Mouse (Mus musculus): ENCODE measurements around the gene Zfp932.
"Not testable (repeated sequence)": the region's sequence is repeated elsewhere in the genome, so short reads cannot be mapped to it uniquely, and the experiment has no call there.

GRCm38 (mm10) chr5:109995461-109995860, 860 bp upstream of the Zfp932 start:
- not testable (repeated sequence) for TF ChIP-seq POLR2A (IDR thresholded peaks at IDR 0.05; ENCODE audit: low read depth, low read length); CTCF (IDR thresholded peaks at IDR 0.05; ENCODE audit: extremely low read depth, insufficient read depth, insufficient read length, insufficient replicate concordance)
